Mouse (Mus musculus) kidney, postnatal 36 days (tissue): ENCODE results near the gene Tomm40l.
A peak's percentile ranks its signal among the peaks of the same experiment; 100 is the strongest.

ENCODE experiments used
- DNase-seq, 2 experiments: peaks; one replicate each; pipeline ENCODE4 v3.0.0; 2021 to 2022; ENCODE audit warnings: mixed read lengths in 2 of 2

Gene Tomm40l

DNA sequence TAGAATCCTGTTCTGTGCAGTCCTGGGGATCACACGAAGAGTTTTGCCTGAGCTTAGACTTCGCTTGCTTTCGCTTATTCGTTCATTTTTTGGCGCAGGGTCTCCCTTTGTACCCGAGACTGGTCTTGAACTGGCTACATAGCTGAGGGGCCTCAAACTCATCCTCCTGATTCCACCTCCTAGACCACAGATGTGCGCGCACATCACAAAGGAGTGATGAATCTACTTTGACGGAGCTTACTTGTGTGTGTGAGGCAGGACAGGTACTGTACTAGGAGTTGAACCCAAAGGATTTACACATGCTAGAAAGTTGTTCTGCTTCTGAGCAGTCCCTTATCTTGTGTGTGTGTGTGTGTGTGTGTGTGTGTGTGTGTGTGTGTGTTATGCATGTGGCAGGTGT is 31.5 kb downstream of the Tomm40l start:
- DNase-seq = no peak

- no peak for DNase-seq
Observed at GRCm38 (mm10) chr1:171189476-171190114, 32.7 kb downstream of the Tomm40l start.

DNA sequence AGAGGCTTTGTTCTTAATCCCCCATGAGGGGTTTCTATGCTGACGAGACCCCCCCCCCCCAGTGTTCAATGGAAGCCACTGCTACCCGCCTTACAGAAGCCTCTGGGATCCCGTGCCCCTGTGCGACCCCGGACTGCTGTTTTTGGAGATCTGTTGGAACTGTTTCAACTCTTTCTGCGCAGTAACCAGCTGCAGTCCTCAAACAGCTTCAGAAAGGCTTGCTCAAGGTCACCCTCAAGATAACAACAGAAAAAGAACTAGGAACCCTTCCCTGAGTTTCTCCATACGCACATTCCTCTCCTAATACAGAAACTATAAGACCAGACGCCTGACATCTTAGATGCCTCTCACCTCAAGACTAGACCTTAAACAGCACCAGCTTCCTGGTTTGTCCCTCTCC is 33.3 kb downstream of the Tomm40l start:
- no peak for DNase-seq

- no peak for DNase-seq
Observed at GRCm38 (mm10) chr1:171187851-171188700, 34.2 kb downstream of the Tomm40l start.

DNA sequence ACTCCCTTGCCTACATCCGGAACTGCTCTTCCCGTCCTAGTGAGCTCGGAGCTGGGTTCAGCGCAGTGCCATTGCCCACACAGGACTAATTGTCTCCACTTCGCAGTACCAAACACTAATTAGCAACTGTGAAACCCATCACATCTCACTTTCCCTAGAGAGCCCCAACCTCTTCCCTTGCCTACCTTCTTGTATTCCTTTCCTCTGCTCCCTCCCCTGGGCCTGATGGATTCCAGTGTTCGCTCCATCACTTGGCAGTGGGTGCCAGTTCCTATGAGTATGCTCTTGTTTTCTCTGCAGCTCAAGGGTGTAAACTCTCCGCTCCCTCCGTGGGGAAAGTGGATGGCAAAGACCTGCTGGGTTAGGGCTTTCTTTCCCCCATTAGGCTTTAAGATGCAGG is 36.7 kb downstream of the Tomm40l start:
- no peak for DNase-seq

- DNase-seq = peak; percentile 39 to 54
Observed at GRCm38 (mm10) chr1:171184314-171184713, 38.0 kb downstream of the Tomm40l start.

- peak; percentile 53 to 54 for DNase-seq
Observed at GRCm38 (mm10) chr1:171183620-171184019, 38.7 kb downstream of the Tomm40l start.

DNA sequence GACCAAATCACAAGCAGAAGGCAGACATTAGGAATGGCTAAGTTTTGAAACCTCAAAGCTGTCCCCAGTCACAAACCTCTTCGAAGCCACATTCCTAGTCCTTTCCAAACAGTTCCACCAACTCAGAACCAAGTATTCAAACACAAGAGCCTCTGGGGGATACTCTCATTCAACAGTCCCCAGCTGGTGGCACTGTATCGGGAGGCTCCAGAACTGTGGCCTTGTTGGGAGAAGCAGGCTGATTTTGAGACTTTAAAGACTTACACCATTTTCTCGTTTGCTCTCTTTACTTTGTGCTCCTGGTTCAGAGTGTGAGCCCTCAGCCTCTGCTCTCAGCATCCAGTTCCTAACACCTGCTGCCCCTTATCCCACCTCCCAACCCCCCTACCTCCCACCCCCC is 39.3 kb downstream of the Tomm40l start:
- DNase-seq = no peak

GRCm38 (mm10) chr1:171179487-171180171 is 42.7 kb downstream of the Tomm40l start:
- peak; percentile 28 to 48 for DNase-seq

- DNase-seq = no peak
Observed at GRCm38 (mm10) chr1:171172779-171173178, 49.5 kb downstream of the Tomm40l start.

- peak in 1 of 2 experiments; percentile 38 for DNase-seq
Observed at GRCm38 (mm10) chr1:171171138-171171537, 51.2 kb downstream of the Tomm40l start.

- no peak for DNase-seq
Observed at GRCm38 (mm10) chr1:171169913-171170312, 52.4 kb downstream of the Tomm40l start.

- peak; percentile 30 to 35 for DNase-seq
Observed at GRCm38 (mm10) chr1:171168906-171169305, 53.4 kb downstream of the Tomm40l start.
